Mouse (Mus musculus) limb, embryonic 13.5 days (tissue): ENCODE results near the gene Stt3b. TPM values are rescaled to one million over a fixed set of nuclear protein-coding genes. Genes with fewer than 3 reads are reported as not detected.
"Not testable (repeated sequence)": the region's sequence is repeated elsewhere in the genome, so short reads cannot be mapped to it uniquely, and the experiment has no call there.

Experiments
- ATAC-seq: fragments of 200-750 bp; cut with Nextera tagmentation; 2 replicates; pipeline ENCODE4 v1.8.0; 2017; ENCODE audit warnings: low read depth, moderate number of reproducible peaks, moderate TSS enrichment; ENCODE audit not compliant: low FRiP score
- H3K27ac ChIP-seq: fragments of 300-500 bp; sonication (generic); 2 replicates; pipeline ENCODE4 v1.5.1; 2015; ENCODE audit warnings: inconsistent platforms, mild to moderate bottlenecking, moderate library complexity
- H3K27me3 ChIP-seq: fragments of 300-500 bp; sonication (generic); 2 replicates; pipeline ENCODE4 v1.6.1; 2015; ENCODE audit warnings: mild to moderate bottlenecking, inconsistent platforms
- H3K36me3 ChIP-seq: fragments of 300-500 bp; sonication (generic); 2 replicates; pipeline ENCODE4 v1.6.1; 2015; ENCODE audit warnings: inconsistent platforms, mild to moderate bottlenecking, moderate library complexity
- H3K4me1 ChIP-seq: fragments of 300-500 bp; sonication (generic); 2 replicates; pipeline ENCODE4 v1.6.1; 2015; ENCODE audit warnings: inconsistent platforms
- H3K4me2 ChIP-seq: fragments of 300-500 bp; sonication (generic); replicated peaks from 2 replicates; pipeline ENCODE4 v1.6.1; 2015; ENCODE audit warnings: inconsistent platforms, mild to moderate bottlenecking, moderate library complexity
- H3K4me3 ChIP-seq: fragments of 300-500 bp; sonication (generic); 2 replicates; pipeline ENCODE4 v1.5.1; 2015; ENCODE audit warnings: moderate library complexity, mild to moderate bottlenecking, inconsistent platforms
- H3K9ac ChIP-seq: fragments of 300-500 bp; sonication (generic); 2 replicates; pipeline ENCODE4 v1.6.1; 2015; ENCODE audit warnings: mild to moderate bottlenecking, inconsistent platforms
- H3K9me3 ChIP-seq: fragments of 300-500 bp; sonication (generic); 2 replicates; pipeline ENCODE4 v1.6.1; 2016; ENCODE audit warnings: inconsistent platforms
- WGBS: fragments of 180-500 bp; shearing (Covaris S2); methylation state at CpG from one replicate; pipeline ENCODE4 v1.1.7; 2015; 5-methylcytosine and 5-hydroxymethylcytosine counted together
- polyA plus RNA-seq: library from polyadenylated mRNA; unstranded; fragments of >200 nt; fragmentation: Nextera tagmentation; extraction: Ambion mirVana; gene quantifications from 2 replicates; pipeline ENCODE4 v1.2.1, GENCODE M21; 2015

Gene Stt3b
- polyA plus RNA-seq, 1 experiment from 2014 or later = 99.9 TPM

- Histone ChIP-seq H3K4me3 (no peak overlapping the region), H3K36me3 (no peaks in the 10 kb centered on the region), H3K27me3 (no peaks in the 10 kb centered on the region), H3K4me2 (no peak overlapping the region), H3K9me3 (no peaks in the 10 kb centered on the region), H3K27ac (no peak overlapping the region), H3K9ac (no peak overlapping the region), H3K4me1 (peaks cover 35% of the 10 kb centered on the region)
- WGBS = 80% methylated on average over 6 of the region's 6 CpGs
- ATAC-seq = no peak
These were observed 22.3 kb downstream of the Stt3b start for GRCm38 (mm10) chr9:115287774-115288434.

GRCm38 (mm10) chr9:115284385-115284784 is 25.8 kb downstream of the Stt3b start:
- H3K27ac ChIP-seq = no peak overlapping the region
- H3K9me3 ChIP-seq = no peaks in the 10 kb centered on the region
- H3K9ac ChIP-seq = no peak overlapping the region
- peaks cover 9% of the 10 kb centered on the region for H3K36me3 ChIP-seq
- H3K4me3 ChIP-seq = no peak overlapping the region
- H3K27me3 ChIP-seq = no peaks in the 10 kb centered on the region
- WGBS = 55% methylated on average over 4 of the region's 4 CpGs
- peaks cover 17% of the 10 kb centered on the region for H3K4me1 ChIP-seq
- ATAC-seq = no peak
- no peak overlapping the region for H3K4me2 ChIP-seq

GRCm38 (mm10) chr9:115283403-115283802 is 26.8 kb downstream of the Stt3b start:
- 90% methylated on average over 4 of the region's 4 CpGs for WGBS
- Histone ChIP-seq H3K9ac (no peak overlapping the region), H3K4me1 (peaks cover 17% of the 10 kb centered on the region), H3K27ac (no peak overlapping the region), H3K36me3 (peaks cover 19% of the 10 kb centered on the region), H3K27me3 (no peaks in the 10 kb centered on the region), H3K4me2 (no peak overlapping the region), H3K4me3 (no peak overlapping the region), H3K9me3 (no peaks in the 10 kb centered on the region)
- ATAC-seq = no peak

- Histone ChIP-seq H3K27me3 (no peaks in the 10 kb centered on the region), H3K9me3 (no peaks in the 10 kb centered on the region), H3K36me3 (peaks cover 56% of the 10 kb centered on the region), H3K4me2 (no peak overlapping the region), H3K9ac (no peak overlapping the region), H3K27ac (no peak overlapping the region), H3K4me1 (no peaks in the 10 kb centered on the region), H3K4me3 (no peak overlapping the region)
- WGBS = 90% methylated on average over 1 of the region's 1 CpGs
- ATAC-seq = no peak
These were observed 31.6 kb downstream of the Stt3b start for GRCm38 (mm10) chr9:115278641-115279040.

GRCm38 (mm10) chr9:115274806-115275205 is 35.4 kb downstream of the Stt3b start:
- no peaks in the 10 kb centered on the region for H3K27me3 ChIP-seq

GRCm38 (mm10) chr9:115273095-115273649 is 37.0 kb downstream of the Stt3b start:
- peaks cover 54% of the 10 kb centered on the region for H3K36me3 ChIP-seq
- no peaks in the 10 kb centered on the region for H3K4me1 ChIP-seq
- H3K27ac ChIP-seq = no peak overlapping the region
- ATAC-seq = no peak
- H3K4me2 ChIP-seq = no peak overlapping the region
- H3K4me3 ChIP-seq = no peak overlapping the region
- 92% methylated on average over 7 of the region's 7 CpGs for WGBS
- H3K27me3 ChIP-seq = no peaks in the 10 kb centered on the region
- no peaks in the 10 kb centered on the region for H3K9me3 ChIP-seq
- no peak overlapping the region for H3K9ac ChIP-seq

More at GRCm38 (mm10) chr9:115274806-115275205, 35.4 kb downstream of the Stt3b start:
- H3K9me3 ChIP-seq = no peaks in the 10 kb centered on the region
- 73% methylated on average over 6 of the region's 6 CpGs for WGBS
- H3K9ac ChIP-seq = no peak overlapping the region
- no peaks in the 10 kb centered on the region for H3K4me1 ChIP-seq
- peaks cover 70% of the 10 kb centered on the region for H3K36me3 ChIP-seq
- ATAC-seq = no peak
- H3K27ac ChIP-seq = no peak overlapping the region
- H3K4me2 ChIP-seq = no peak overlapping the region
- no peak overlapping the region for H3K4me3 ChIP-seq

GRCm38 (mm10) chr9:115272451-115272850 is 37.8 kb downstream of the Stt3b start:
- not testable (repeated sequence) for H3K4me1 ChIP-seq, H3K4me2 ChIP-seq, H3K4me3 ChIP-seq, ATAC-seq, H3K9ac ChIP-seq, H3K9me3 ChIP-seq, H3K27me3 ChIP-seq, H3K27ac ChIP-seq
- H3K36me3 ChIP-seq = peaks cover 48% of the 10 kb centered on the region
- 92% methylated on average over 4 of the region's 5 CpGs for WGBS

- ATAC-seq = no peak
- Histone ChIP-seq H3K36me3 (peaks cover 44% of the 10 kb centered on the region), H3K4me2 (no peak overlapping the region), H3K4me3 (no peak overlapping the region), H3K9ac (no peak overlapping the region), H3K4me1 (no peaks in the 10 kb centered on the region), H3K27ac (no peak overlapping the region), H3K27me3 (no peaks in the 10 kb centered on the region), H3K9me3 (no peaks in the 10 kb centered on the region)
- WGBS = 88% methylated on average over 3 of the region's 3 CpGs
These were observed 38.7 kb downstream of the Stt3b start for GRCm38 (mm10) chr9:115271556-115271955.

GRCm38 (mm10) chr9:115261896-115262295 is 48.3 kb downstream of the Stt3b start:
- peaks cover 35% of the 10 kb centered on the region for H3K36me3 ChIP-seq
- no peak overlapping the region for H3K27ac ChIP-seq
- H3K27me3 ChIP-seq = no peaks in the 10 kb centered on the region
- no peak for ATAC-seq
- peaks cover 14% of the 10 kb centered on the region; the same call in 1 of the 2 replicates for H3K4me1 ChIP-seq
- WGBS = 55% methylated on average over 5 of the region's 5 CpGs
- no peak overlapping the region for H3K4me2 ChIP-seq
- H3K4me3 ChIP-seq = no peak overlapping the region
- no peak overlapping the region for H3K9ac ChIP-seq
- H3K9me3 ChIP-seq = no peaks in the 10 kb centered on the region

- no peak overlapping the region for H3K4me3 ChIP-seq
- no peak overlapping the region for H3K27ac ChIP-seq
- no peaks in the 10 kb centered on the region for H3K27me3 ChIP-seq
- 53% methylated on average over 8 of the region's 8 CpGs for WGBS
- peaks cover 14% of the 10 kb centered on the region; the same call in 1 of the 2 replicates for H3K4me1 ChIP-seq
- peaks cover 39% of the 10 kb centered on the region for H3K36me3 ChIP-seq
- peak; percentile 51; the same call in 1 of the 2 replicates for ATAC-seq
- no peak overlapping the region for H3K4me2 ChIP-seq
- H3K9me3 ChIP-seq = no peaks in the 10 kb centered on the region
- no peak overlapping the region for H3K9ac ChIP-seq
These were observed 48.8 kb downstream of the Stt3b start for GRCm38 (mm10) chr9:115261456-115261855.

GRCm38 (mm10) chr9:115260464-115260863 is 49.8 kb downstream of the Stt3b start:
- Histone ChIP-seq H3K9ac (no peak overlapping the region), H3K36me3 (peaks cover 40% of the 10 kb centered on the region), H3K9me3 (no peaks in the 10 kb centered on the region), H3K27ac (no peak overlapping the region), H3K4me3 (no peak overlapping the region), H3K4me2 (no peak overlapping the region), H3K27me3 (no peaks in the 10 kb centered on the region), H3K4me1 (peaks cover 14% of the 10 kb centered on the region; the same call in 1 of the 2 replicates)
- WGBS = 88% methylated on average over 7 of the region's 7 CpGs
- no peak for ATAC-seq

GRCm38 (mm10) chr9:115259866-115260265 is 50.4 kb downstream of the Stt3b start:
- Histone ChIP-seq H3K4me1 (peaks cover 14% of the 10 kb centered on the region; the same call in 1 of the 2 replicates), H3K4me2 (no peak overlapping the region), H3K4me3 (no peak overlapping the region), H3K27ac (no peak overlapping the region), H3K27me3 (no peaks in the 10 kb centered on the region), H3K9ac (no peak overlapping the region), H3K36me3 (peaks cover 42% of the 10 kb centered on the region), H3K9me3 (no peaks in the 10 kb centered on the region)
- ATAC-seq = no peak
- 87% methylated on average over 4 of the region's 4 CpGs for WGBS
